Mouse (Mus musculus) megakaryocyte, embryonic 14.5 days (primary cell): Measurements from ENCODE around the gene Pomgnt1.

Source experiments
- FLI1 ChIP-seq: IDR thresholded peaks from 2 replicates; pipeline ENCODE4 v1.6.1; 2012; ENCODE audit warnings: low read length, inconsistent platforms, mixed read lengths
- GATA1 ChIP-seq: IDR thresholded peaks from 3 replicates; pipeline ENCODE4 v1.6.1; 2012; ENCODE audit warnings: mixed read lengths, low read length, inconsistent platforms, borderline replicate concordance

DNA sequence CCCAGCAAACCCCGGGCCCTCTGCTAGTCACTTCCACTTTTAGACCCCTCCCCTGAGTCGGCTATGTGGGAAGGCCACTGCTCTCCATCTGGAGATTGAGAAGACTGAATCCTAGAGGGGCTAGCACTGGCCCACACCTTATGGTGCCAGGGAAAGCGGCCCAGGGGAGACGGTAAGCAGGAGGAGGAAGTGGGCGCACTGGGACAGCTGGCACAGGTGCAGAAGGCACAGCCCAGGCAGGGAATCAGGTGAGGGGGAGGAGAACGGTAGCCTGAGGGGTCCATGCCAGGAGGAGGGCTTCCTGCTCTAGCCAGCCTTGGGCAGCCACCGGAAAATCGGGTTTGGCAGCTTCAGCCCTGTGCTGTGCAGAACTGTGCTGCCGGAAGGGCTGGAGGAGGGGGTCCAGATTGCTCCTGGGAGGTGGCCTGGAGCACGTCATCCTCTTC, 52.9 kb downstream of the Pomgnt1 start:
- no peak for TF ChIP-seq GATA1
- no peak for TF ChIP-seq FLI1
